Mouse (Mus musculus) heart, embryonic 15.5 days (tissue): ENCODE data around the gene Tmigd1. TPM values are rescaled to one million over a fixed set of nuclear protein-coding genes. Genes with fewer than 3 reads are reported as not detected.
"Not testable (repeated sequence)": the region's sequence is repeated elsewhere in the genome, so short reads cannot be mapped to it uniquely, and the experiment has no call there.

ENCODE experiments used
- ATAC-seq: fragments of 200-750 bp; cut with Nextera tagmentation; replicated peaks from 2 replicates; pipeline ENCODE4 v1.8.0; 2017; ENCODE audit warnings: low read depth, moderate TSS enrichment; ENCODE audit not compliant: insufficient number of reproducible peaks, insufficient read depth, low FRiP score
- H3K27ac ChIP-seq: fragments of 300-500 bp; sonication (generic); 2 replicates; pipeline ENCODE4 v1.5.1; 2015; ENCODE audit warnings: mild to moderate bottlenecking, inconsistent platforms
- H3K27me3 ChIP-seq: fragments of 300-500 bp; sonication (generic); 2 replicates; pipeline ENCODE4 v1.6.1; 2015; ENCODE audit warnings: inconsistent platforms
- H3K36me3 ChIP-seq: fragments of 300-500 bp; sonication (generic); 2 replicates; pipeline ENCODE4 v1.6.1; 2015; ENCODE audit warnings: mild to moderate bottlenecking, inconsistent platforms
- H3K4me1 ChIP-seq: fragments of 300-500 bp; sonication (generic); replicated peaks from 2 replicates; pipeline ENCODE4 v1.6.1; 2015; ENCODE audit warnings: inconsistent platforms
- H3K4me2 ChIP-seq: fragments of 300-500 bp; sonication (generic); 2 replicates; pipeline ENCODE4 v1.6.1; 2015; ENCODE audit warnings: inconsistent platforms, mild to moderate bottlenecking, moderate library complexity
- H3K4me3 ChIP-seq: fragments of 300-500 bp; sonication (generic); 2 replicates; pipeline ENCODE4 v1.5.1; 2015; ENCODE audit warnings: mild to moderate bottlenecking, inconsistent platforms
- H3K9ac ChIP-seq: fragments of 300-500 bp; sonication (generic); 2 replicates; pipeline ENCODE4 v1.6.1; 2015; ENCODE audit warnings: mild to moderate bottlenecking, inconsistent platforms
- H3K9me3 ChIP-seq: fragments of 300-500 bp; sonication (generic); replicated peaks from 2 replicates; pipeline ENCODE4 v1.6.1; 2016; ENCODE audit warnings: inconsistent platforms
- WGBS: fragments of 180-500 bp; shearing (Covaris S2); methylation state at CpG from one replicate; pipeline ENCODE4 v1.1.7; 2015; ENCODE audit warnings: mixed read lengths; 5-methylcytosine and 5-hydroxymethylcytosine counted together
- polyA plus RNA-seq: library from polyadenylated mRNA; unstranded; fragments of >200 nt; fragmentation: Nextera tagmentation; extraction: Ambion mirVana; gene quantifications from 2 replicates; pipeline ENCODE4 v1.2.1, GENCODE M21; 2015

Tmigd1 gene
- polyA plus RNA-seq, 1 experiment from 2014 or later, result not detected

DNA sequence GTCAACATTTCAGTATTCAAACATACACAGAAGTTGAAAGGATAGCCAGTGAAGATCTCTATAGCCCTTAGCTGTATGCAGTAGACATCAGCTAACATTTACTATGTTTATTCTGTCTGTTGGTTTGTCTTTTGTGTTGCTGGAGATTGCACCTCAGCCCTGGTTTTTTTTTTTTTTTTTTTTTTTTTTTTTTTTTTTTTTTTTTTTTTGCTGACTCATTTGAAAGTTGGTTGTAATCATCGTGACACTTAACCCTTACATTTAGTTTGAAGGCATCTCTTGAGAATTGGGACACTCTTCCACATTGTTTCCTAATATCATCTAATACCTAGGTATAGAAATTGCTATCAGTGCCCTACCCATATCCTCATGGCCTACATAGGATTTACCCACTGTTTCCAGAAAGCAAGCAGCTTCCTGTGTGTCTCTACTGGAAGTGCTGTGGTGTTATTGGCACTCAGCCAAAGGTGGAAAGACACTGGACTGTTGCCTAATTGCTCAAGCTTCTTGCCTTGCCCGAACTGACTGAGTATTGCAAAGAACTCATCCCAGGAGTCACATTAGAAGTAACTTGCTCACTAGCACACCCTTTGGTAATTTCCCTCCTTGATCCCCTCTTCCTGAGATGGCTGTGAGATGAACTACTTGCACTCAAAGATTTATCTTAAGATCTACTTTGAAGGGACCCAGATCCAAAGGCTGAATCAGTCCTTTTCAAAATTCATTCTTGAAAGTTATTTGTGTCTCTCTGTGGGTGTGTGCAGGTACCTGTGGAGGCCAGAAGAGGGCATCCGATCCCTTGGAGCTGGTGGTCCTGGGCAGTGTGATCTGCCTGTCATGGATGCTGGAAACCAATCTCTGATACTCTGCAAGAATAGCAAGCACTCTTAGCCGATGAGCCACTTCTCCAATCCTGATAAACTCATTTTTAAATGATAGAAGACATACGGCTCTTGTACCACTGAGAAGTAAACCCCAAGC, 1.9 kb upstream of the Tmigd1 start:
- peaks cover 9% of the 10 kb centered on the region; the same call in 1 of the 2 replicates for H3K4me1 ChIP-seq
- H3K4me2 ChIP-seq, result no peak overlapping the region
- H3K9ac ChIP-seq, result no peak overlapping the region
- ATAC-seq, result no peak
- no peaks in the 10 kb centered on the region for H3K27me3 ChIP-seq
- H3K27ac ChIP-seq, result no peak overlapping the region
- H3K9me3 ChIP-seq, result no peaks in the 10 kb centered on the region
- no peaks in the 10 kb centered on the region for H3K36me3 ChIP-seq
- WGBS, result 48% methylated on average over 5 of the region's 5 CpGs
- H3K4me3 ChIP-seq, result no peak overlapping the region

DNA sequence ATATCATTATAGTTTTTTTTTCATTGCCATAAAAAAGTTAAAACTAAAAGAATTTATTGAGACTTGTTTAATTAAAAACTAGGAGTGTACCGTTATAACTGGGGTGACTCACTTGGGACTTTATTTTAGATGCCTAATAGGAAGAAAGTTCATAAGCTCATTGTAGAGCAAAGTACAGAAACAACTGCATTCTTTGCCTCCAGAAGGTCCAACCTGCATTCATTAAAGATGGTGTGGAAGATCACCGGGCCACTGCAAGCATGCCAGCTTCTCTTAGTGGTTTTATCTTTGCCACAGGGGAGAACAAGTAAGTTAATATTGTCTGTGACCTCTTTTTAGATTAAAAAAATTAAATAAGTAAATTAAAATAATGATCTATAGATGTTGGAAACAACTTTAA, 2.4 kb downstream of the Tmigd1 start:
- H3K4me1 ChIP-seq, result peaks cover 3% of the 10 kb centered on the region; the same call in 1 of the 2 replicates
- H3K27me3 ChIP-seq, result no peaks in the 10 kb centered on the region
- ATAC-seq, result no peak
- no peaks in the 10 kb centered on the region for H3K9me3 ChIP-seq
- no peak overlapping the region for H3K4me2 ChIP-seq
- 85% methylated on average over 2 of the region's 2 CpGs for WGBS
- H3K9ac ChIP-seq, result no peak overlapping the region
- H3K27ac ChIP-seq, result no peak overlapping the region
- H3K4me3 ChIP-seq, result no peak overlapping the region
- H3K36me3 ChIP-seq, result no peaks in the 10 kb centered on the region

DNA sequence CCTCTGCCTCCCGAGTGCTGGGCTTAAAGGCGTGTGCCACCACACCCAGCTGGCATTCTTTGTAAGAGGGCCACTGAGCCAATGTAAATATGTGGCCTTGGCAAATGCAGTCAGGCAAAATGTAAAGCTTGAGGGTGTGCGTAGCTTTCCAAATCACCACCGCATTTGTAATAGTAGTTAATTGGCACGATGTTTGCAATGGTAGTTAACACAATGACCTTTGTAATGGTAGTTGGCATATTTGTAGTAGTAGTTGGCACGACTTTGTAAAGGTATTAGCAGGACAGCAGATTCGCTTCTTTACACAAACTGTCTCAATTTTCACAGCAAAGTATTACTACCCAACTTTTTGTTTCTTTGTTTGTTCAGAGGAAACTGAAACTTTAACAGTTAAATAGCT, 6.7 kb downstream of the Tmigd1 start:
- H3K27me3 ChIP-seq, result no peaks in the 10 kb centered on the region
- H3K27ac ChIP-seq, result no peak overlapping the region
- H3K4me3 ChIP-seq, result no peak overlapping the region
- ATAC-seq, result no peak
- no peak overlapping the region for H3K9ac ChIP-seq
- H3K9me3 ChIP-seq, result no peaks in the 10 kb centered on the region
- H3K36me3 ChIP-seq, result no peaks in the 10 kb centered on the region
- H3K4me1 ChIP-seq, result peaks cover 23% of the 10 kb centered on the region
- WGBS, result 85% methylated on average over 7 of the region's 7 CpGs
- no peak overlapping the region for H3K4me2 ChIP-seq

DNA sequence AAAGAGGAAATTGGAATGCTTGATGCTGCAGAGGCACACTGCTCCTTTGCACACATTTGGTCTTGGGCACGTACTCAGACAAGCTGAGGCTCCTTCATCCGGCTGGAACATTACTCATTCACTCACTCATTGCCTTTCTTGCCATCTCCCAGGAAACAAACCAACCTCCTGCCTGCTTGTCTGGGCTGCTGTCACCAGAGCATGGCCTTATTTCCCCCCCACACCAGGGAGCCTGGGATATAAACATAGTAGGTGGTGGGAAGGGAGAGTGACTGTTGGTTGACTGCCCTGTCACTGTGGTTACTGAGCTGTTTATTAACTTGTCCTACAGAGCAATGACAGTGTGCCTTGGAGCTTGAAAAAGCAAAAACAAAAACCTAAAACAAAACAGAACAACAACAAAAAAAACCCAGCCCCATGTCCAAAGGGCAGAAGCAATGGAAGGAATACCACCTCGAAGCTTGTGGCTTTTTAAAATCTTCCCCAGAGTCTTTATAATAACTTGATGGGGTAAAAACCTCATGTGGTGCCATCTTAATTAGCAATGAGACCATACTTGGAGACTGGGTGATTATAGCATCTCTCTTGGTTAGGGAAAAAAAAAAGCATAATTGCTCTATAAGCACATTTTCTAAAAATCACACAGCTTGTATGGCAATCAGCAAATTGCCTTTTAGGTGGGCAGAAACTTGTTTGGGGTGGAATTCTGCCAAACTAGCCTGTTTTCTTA, 9.5 kb downstream of the Tmigd1 start:
- no peak overlapping the region for H3K9ac ChIP-seq
- ATAC-seq, result no peak
- H3K4me2 ChIP-seq, result no peak overlapping the region
- no peaks in the 10 kb centered on the region for H3K36me3 ChIP-seq
- no peaks in the 10 kb centered on the region; the same call in 1 of the 2 replicates for H3K27me3 ChIP-seq
- 55% methylated on average over 3 of the region's 3 CpGs for WGBS
- no peak overlapping the region for H3K4me3 ChIP-seq
- H3K27ac ChIP-seq, result peak overlapping the region; percentile 61
- H3K4me1 ChIP-seq, result peaks cover 25% of the 10 kb centered on the region
- H3K9me3 ChIP-seq, result no peaks in the 10 kb centered on the region

DNA sequence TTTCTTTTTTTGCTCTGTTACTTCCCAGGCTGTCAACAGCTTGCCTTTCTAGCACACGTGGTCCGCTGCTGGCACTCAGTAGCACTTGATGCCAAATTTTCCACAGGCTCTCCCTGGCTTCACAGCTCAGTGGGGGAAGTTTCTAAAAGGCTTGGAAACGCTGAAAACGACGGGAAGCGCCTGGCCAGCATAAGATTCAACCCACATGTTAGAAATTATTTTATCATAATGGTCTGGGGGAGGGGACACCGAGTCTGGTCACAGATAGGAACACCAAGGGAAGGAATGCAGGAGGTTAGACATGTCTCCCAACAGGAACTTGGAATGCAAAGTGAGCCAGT, 10.1 kb downstream of the Tmigd1 start:
- peak overlapping the region; percentile 61 for H3K27ac ChIP-seq
- H3K9me3 ChIP-seq, result no peaks in the 10 kb centered on the region
- no peak overlapping the region for H3K4me3 ChIP-seq
- ATAC-seq, result no peak
- no peak overlapping the region for H3K9ac ChIP-seq
- no peaks in the 10 kb centered on the region; the same call in 1 of the 2 replicates for H3K27me3 ChIP-seq
- no peaks in the 10 kb centered on the region for H3K36me3 ChIP-seq
- H3K4me1 ChIP-seq, result peaks cover 30% of the 10 kb centered on the region
- 0 out of 2 replicates have a peak overlapping the region, but pooled peaks have one; percentile 14 for H3K4me2 ChIP-seq
- 9% methylated on average over 7 of the region's 7 CpGs for WGBS

DNA sequence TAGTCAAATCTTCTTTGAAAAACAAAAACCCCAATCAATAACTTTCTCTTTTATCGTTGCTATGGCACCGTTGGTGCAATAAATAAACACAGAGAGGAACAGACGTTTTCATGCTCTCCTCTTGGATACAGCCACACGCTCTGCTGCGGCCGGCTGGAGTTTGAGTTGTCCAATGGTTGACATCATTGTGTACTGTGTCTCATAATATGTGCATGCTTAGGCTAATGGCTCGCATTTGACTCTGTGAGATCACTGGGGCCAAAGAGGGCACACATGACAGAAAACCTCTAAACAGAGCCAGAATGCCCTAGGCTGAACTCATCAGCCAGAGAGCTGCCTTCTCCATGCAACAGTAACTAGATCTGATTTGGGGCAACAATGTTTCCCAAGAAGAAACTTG, 12.4 kb downstream of the Tmigd1 start:
- H3K27me3 ChIP-seq, result no peaks in the 10 kb centered on the region; the same call in 1 of the 2 replicates
- peaks cover 33% of the 10 kb centered on the region for H3K4me1 ChIP-seq
- H3K9me3 ChIP-seq, result no peaks in the 10 kb centered on the region
- 67% methylated on average over 7 of the region's 7 CpGs for WGBS
- H3K4me2 ChIP-seq, result no peak overlapping the region
- no peaks in the 10 kb centered on the region for H3K36me3 ChIP-seq
- no peak overlapping the region for H3K4me3 ChIP-seq
- no peak for ATAC-seq
- no peak overlapping the region for H3K27ac ChIP-seq
- H3K9ac ChIP-seq, result no peak overlapping the region

DNA sequence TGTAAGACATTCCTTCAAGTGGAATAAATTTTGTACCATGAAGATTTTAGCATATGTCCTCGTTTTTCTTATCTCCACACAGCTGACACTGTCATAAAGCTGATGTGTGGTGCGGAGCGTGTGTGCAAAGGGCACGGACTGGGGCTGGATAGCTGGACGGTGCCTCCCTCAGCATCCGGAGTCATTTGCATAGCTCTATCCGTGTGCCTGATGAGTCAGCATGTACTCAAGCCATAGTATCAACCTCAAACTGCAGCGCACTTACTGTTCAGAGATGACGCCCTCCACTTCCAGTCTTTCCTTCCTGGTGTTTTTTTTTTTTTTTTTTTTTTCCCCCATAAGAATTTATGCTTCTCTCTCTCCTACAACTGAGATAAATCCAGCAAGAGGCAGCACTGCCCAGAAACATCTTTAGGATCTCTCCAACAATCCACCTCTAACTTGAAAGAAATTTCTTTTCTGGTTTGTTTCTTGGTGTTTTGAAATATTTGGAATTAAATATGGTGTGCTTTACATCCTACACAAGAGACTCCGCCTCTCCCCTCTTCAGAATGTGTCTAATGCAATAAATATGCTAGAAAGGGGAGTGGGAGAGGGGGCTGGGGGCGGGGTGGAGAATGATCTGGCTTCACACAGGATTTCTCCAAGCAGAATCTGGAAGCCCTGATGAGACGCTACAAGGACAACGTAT, 14.7 kb downstream of the Tmigd1 start:
- Histone ChIP-seq H3K9ac (no peak overlapping the region), H3K36me3 (no peaks in the 10 kb centered on the region), H3K9me3 (no peaks in the 10 kb centered on the region), H3K27me3 (no peaks in the 10 kb centered on the region; the same call in 1 of the 2 replicates), H3K4me1 (peaks cover 22% of the 10 kb centered on the region), H3K27ac (no peak overlapping the region), H3K4me2 (peak overlapping the region; percentile 18; the same call in 1 of the 2 replicates), H3K4me3 (no peak overlapping the region)
- no peak for ATAC-seq
- WGBS, result 26% methylated on average over 13 of the region's 13 CpGs

DNA sequence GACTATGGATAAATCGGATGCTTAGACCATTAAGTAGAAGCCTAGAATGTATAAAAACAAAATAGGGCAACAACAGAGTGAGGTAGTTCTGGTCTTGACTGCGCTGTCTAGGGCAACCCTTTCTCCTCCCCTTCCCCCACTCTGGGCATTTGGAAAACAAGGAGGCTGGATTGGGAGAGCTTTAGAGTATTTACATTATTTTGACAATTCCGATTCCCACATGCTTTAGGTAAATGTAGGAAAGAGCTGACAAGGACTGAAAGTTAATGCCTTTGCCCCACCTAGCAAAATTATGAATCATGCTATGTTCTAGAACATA, 15.2 kb downstream of the Tmigd1 start:
- H3K36me3 ChIP-seq, result no peaks in the 10 kb centered on the region
- ATAC-seq, result no peak
- H3K27me3 ChIP-seq, result no peaks in the 10 kb centered on the region; the same call in 1 of the 2 replicates
- H3K4me3 ChIP-seq, result no peak overlapping the region
- H3K4me2 ChIP-seq, result 0 out of 2 replicates have a peak overlapping the region, but pooled peaks have one; percentile 18
- H3K9ac ChIP-seq, result no peak overlapping the region
- no peaks in the 10 kb centered on the region for H3K9me3 ChIP-seq
- WGBS, result 59% methylated on average over 3 of the region's 3 CpGs
- H3K4me1 ChIP-seq, result peaks cover 17% of the 10 kb centered on the region
- no peak overlapping the region for H3K27ac ChIP-seq

DNA sequence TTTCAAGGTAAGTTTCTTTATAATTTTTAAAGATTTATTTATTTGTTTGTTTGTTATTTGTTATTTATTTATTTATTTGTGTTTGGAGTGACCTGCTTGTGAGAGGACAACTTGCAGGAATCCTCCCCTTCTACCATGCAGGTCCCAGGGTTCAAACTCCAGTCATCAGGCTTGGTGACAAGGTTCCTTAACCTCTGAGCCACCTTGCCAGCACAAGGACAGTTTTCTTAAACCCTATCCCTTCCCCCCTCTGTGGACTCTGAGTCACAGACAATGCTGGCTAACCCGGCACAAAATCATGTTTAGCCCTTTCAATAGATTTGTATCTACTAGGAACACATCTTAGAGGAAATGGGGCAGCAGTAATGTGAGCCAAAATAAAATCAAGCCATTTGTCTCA, 18.6 kb downstream of the Tmigd1 start:
- Histone ChIP-seq H3K4me2 (no peak overlapping the region), H3K9me3 (no peaks in the 10 kb centered on the region), H3K4me1 (peaks cover 16% of the 10 kb centered on the region), H3K4me3 (no peak overlapping the region), H3K9ac (no peak overlapping the region), H3K27me3 (no peaks in the 10 kb centered on the region), H3K36me3 (no peaks in the 10 kb centered on the region), H3K27ac (no peak overlapping the region)
- no peak for ATAC-seq
- 42% methylated on average over 1 of the region's 1 CpGs for WGBS

DNA sequence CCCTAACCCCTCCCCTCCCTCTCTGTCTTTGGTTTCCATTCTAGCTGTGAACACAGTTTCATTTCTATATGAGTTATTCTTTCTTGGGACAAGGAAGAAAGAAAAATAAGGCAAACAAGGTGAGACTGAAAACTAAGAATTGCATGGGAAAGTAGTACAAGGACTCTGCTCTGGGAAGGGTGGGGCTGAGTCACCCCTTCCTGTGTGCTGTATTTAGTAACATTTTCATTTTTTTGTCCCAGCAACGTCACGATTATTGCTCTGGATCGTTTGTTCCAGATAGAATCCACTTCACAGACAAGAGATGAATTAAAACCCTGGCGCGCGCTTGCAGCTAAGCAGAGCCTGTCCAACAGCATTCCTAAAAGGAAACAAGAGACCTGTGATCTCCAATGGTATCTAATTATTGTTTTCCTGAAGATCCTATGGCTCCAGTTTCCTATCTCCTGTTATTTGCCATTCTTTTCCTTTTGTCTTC, 22.8 kb downstream of the Tmigd1 start, which contains the start of gene Blmh:
Gene Blmh, plus strand, starts transcription at position 51 of the 478 bp plus-strand sequence.
- Histone ChIP-seq H3K9ac (no peak within 1 kb of the TSS), H3K9me3 (no peaks in the 10 kb centered on the region), H3K36me3 (no peaks in the 10 kb centered on the region), H3K4me1 (peaks cover 7% of the 10 kb centered on the region; the same call in 1 of the 2 replicates), H3K27ac (no peak within 1 kb of the TSS), H3K4me3 (no peak within 1 kb of the TSS), H3K27me3 (no peaks in the 10 kb centered on the region), H3K4me2 (no peak within 1 kb of the TSS)
- WGBS, result 41% methylated on average over 6 of the region's 6 CpGs
- no peak for ATAC-seq

DNA sequence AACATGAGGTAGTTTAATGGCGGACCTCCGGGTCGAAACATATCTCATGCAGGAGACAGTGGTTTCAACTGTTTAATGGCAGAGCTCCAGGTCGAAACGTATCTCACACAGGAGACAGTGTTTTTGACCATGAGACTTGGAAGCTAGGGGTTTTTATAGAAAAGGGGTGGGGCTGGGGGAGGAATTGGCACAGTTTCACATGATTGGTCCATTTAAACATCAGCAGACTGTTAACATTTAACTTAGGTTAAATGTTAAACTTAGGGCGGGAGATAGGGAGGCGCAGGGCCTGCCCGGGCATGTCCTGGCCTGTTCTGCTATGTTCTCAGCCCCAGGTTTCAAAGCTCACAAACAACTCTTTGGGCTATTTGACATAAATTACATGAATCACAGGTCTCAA, 26.6 kb downstream of the Tmigd1 start:
- not testable (repeated sequence) for H3K4me2 ChIP-seq, H3K4me3 ChIP-seq, H3K27ac ChIP-seq, H3K4me1 ChIP-seq, H3K36me3 ChIP-seq, H3K9ac ChIP-seq, H3K27me3 ChIP-seq, H3K9me3 ChIP-seq, ATAC-seq
- WGBS, result 81% methylated on average over 8 of the region's 8 CpGs
